Mouse (Mus musculus) MEL (cell line): ENCODE results near the gene Slc41a2. TPM values are rescaled to one million over a fixed set of nuclear protein-coding genes. Genes with fewer than 3 reads are reported as not detected.

Source experiments
- DNase-seq: peaks from one replicate; pipeline ENCODE4 v3.0.0; 2011; ENCODE audit warnings: low read depth, low spot score
- H3K27ac ChIP-seq: 2 replicates; pipeline ENCODE4 v1.5.1; 2012; ENCODE audit warnings: low read depth, mild to moderate bottlenecking, control low read depth, low read length, moderate library complexity; ENCODE audit not compliant: control insufficient read depth
- H3K27me3 ChIP-seq, 2 experiments: fragments of 150-350 bp in 1 of 2; sonication (generic) in 1 of 2; 2 replicates each; pipeline ENCODE4 v1.6.1; 2012; ENCODE audit warnings: low read length in 2 of 2, mild to moderate bottlenecking in 2 of 2, improper control_type of control experiment in 1 of 2, moderate library complexity in 1 of 2; ENCODE audit not compliant: insufficient read depth in 2 of 2, control insufficient read depth in 1 of 2
- H3K36me3 ChIP-seq, 2 experiments: 2 replicates each; pipeline ENCODE4 v1.6.1; 2012 to 2014; ENCODE audit warnings: low read length in 2 of 2, improper control_type of control experiment in 1 of 2, inconsistent platforms in 1 of 2, mild to moderate bottlenecking in 1 of 2; ENCODE audit not compliant: insufficient read depth in 2 of 2, control insufficient read depth in 1 of 2
- H3K4me1 ChIP-seq, 2 experiments: fragments of 150-350 bp in 1 of 2; sonication (generic) in 1 of 2; 2 replicates each; pipeline ENCODE4 v1.6.1; 2012; ENCODE audit warnings: low read length in 2 of 2, improper control_type of control experiment in 1 of 2, mild to moderate bottlenecking in 1 of 2; ENCODE audit not compliant: insufficient read depth in 2 of 2, control insufficient read depth in 1 of 2
- H3K4me3 ChIP-seq, 2 experiments: fragments of 150-350 bp in 1 of 2; sonication (generic) in 1 of 2; 2 replicates each; pipeline ENCODE4 v1.5.1; 2012; ENCODE audit warnings: low read depth in 2 of 2, low read length in 2 of 2, mild to moderate bottlenecking in 2 of 2, moderate library complexity in 2 of 2, control low read depth in 1 of 2, improper control_type of control experiment in 1 of 2; ENCODE audit not compliant: control insufficient read depth in 1 of 2, insufficient read depth in 1 of 2
- H3K79me2 ChIP-seq: 2 replicates; pipeline ENCODE4 v1.6.1; 2012; ENCODE audit warnings: mild to moderate bottlenecking, low read length, moderate library complexity; ENCODE audit not compliant: control insufficient read depth, poor library complexity, insufficient read depth
- H3K9ac ChIP-seq: 2 replicates; pipeline ENCODE4 v1.6.1; 2012; ENCODE audit warnings: low read depth, mild to moderate bottlenecking, control low read depth, low read length, moderate library complexity; ENCODE audit not compliant: control insufficient read depth, poor library complexity, severe bottlenecking
- H3K9me3 ChIP-seq: fragments of 150-350 bp; sonication (generic); replicated peaks from 2 replicates; pipeline ENCODE4 v1.6.1; 2012; ENCODE audit warnings: mild to moderate bottlenecking, low read length, improper control_type of control experiment, moderate library complexity; ENCODE audit not compliant: insufficient read depth
- BHLHE40 ChIP-seq: IDR thresholded peaks from 2 replicates; pipeline ENCODE4 v1.6.1; 2012; ENCODE audit warnings: low read depth, mild to moderate bottlenecking, inconsistent platforms, low read length, improper control_type of control experiment, borderline replicate concordance
- CHD1 ChIP-seq: IDR thresholded peaks from 2 replicates; pipeline ENCODE4 v1.6.1; 2012; ENCODE audit warnings: low read depth, mild to moderate bottlenecking, inconsistent platforms, low read length, improper control_type of control experiment
- CTCF ChIP-seq, 3 experiments: IDR thresholded peaks in 2 of 3; conservative IDR thresholded peaks in 1 of 3; 2 replicates each; pipeline ENCODE4 v1.5.1; 2011 to 2012; ENCODE audit warnings: low read length in 3 of 3, low read depth in 2 of 3, mild to moderate bottlenecking in 2 of 3, improper control_type of control experiment in 1 of 3, inconsistent platforms in 1 of 3, mixed read lengths in 1 of 3, moderate library complexity in 1 of 3; ENCODE audit not compliant: control insufficient read depth in 1 of 3, insufficient read depth in 1 of 3, poor library complexity in 1 of 3, severe bottlenecking in 1 of 3
- E2F4 ChIP-seq: IDR thresholded peaks from 2 replicates; pipeline ENCODE4 v1.6.1; 2011; ENCODE audit warnings: low read depth, low read length, improper control_type of control experiment, borderline replicate concordance
- EP300 ChIP-seq, 2 experiments: IDR thresholded peaks; 2 replicates each; pipeline ENCODE4 v1.6.1; 2011; ENCODE audit warnings: improper control_type of control experiment in 2 of 2, low read length in 2 of 2, low read depth in 1 of 2, mild to moderate bottlenecking in 1 of 2
- ETS1 ChIP-seq: IDR thresholded peaks from 2 replicates; pipeline ENCODE4 v1.6.1; 2012; ENCODE audit warnings: low read depth, mild to moderate bottlenecking, inconsistent platforms, low read length, improper control_type of control experiment, moderate library complexity
- GABPA ChIP-seq: IDR thresholded peaks from 2 replicates; pipeline ENCODE4 v1.6.1; 2012; ENCODE audit warnings: low read depth, mild to moderate bottlenecking, inconsistent platforms, low read length, improper control_type of control experiment, moderate library complexity
- HCFC1 ChIP-seq: IDR thresholded peaks from 2 replicates; pipeline ENCODE4 v1.6.1; 2012; ENCODE audit warnings: low read depth, mild to moderate bottlenecking, inconsistent platforms, low read length, improper control_type of control experiment, moderate library complexity
- JUND ChIP-seq: IDR thresholded peaks from 2 replicates; pipeline ENCODE4 v1.6.1; 2011; ENCODE audit warnings: low read depth, mild to moderate bottlenecking, improper control_type of control experiment, low read length
- KAT2A ChIP-seq: conservative IDR thresholded peaks from 2 replicates; pipeline ENCODE4 v1.6.1; 2012; ENCODE audit warnings: low read depth, low read length, improper control_type of control experiment, inconsistent platforms
- MAFK ChIP-seq: IDR thresholded peaks from 2 replicates; pipeline ENCODE4 v1.6.1; 2011; ENCODE audit warnings: low read depth, mild to moderate bottlenecking, low read length, improper control_type of control experiment, borderline replicate concordance
- MAX ChIP-seq: IDR thresholded peaks from 2 replicates; pipeline ENCODE4 v1.6.1; 2011; ENCODE audit warnings: low read length, improper control_type of control experiment
- MEF2A ChIP-seq: IDR thresholded peaks from 2 replicates; pipeline ENCODE4 v1.6.1; 2014; ENCODE audit warnings: low read depth, mild to moderate bottlenecking, inconsistent platforms, low read length, improper control_type of control experiment; ENCODE audit not compliant: poor library complexity, insufficient replicate concordance, severe bottlenecking; ENCODE audit errors: extremely low read depth
- MYB ChIP-seq: IDR thresholded peaks from 2 replicates; pipeline ENCODE4 v1.6.1; 2011; ENCODE audit warnings: mild to moderate bottlenecking, low read depth, low read length, improper control_type of control experiment
- NELFE ChIP-seq: IDR thresholded peaks from 2 replicates; pipeline ENCODE4 v1.6.1; 2011; ENCODE audit warnings: low read depth, low read length, improper control_type of control experiment
- NRF1 ChIP-seq: IDR thresholded peaks from 2 replicates; pipeline ENCODE4 v1.6.1; 2014; ENCODE audit warnings: low read depth, mild to moderate bottlenecking, inconsistent platforms, low read length, improper control_type of control experiment, moderate library complexity; ENCODE audit not compliant: poor library complexity, insufficient read depth, severe bottlenecking
- POLR2A ChIP-seq, 2 experiments: IDR thresholded peaks; 2 replicates each; pipeline ENCODE4 v1.6.1; 2011 to 2012; ENCODE audit warnings: low read length in 2 of 2, mild to moderate bottlenecking in 2 of 2, control low read depth in 1 of 2, improper control_type of control experiment in 1 of 2, low read depth in 1 of 2, moderate library complexity in 1 of 2; ENCODE audit not compliant: control insufficient read depth in 1 of 2, insufficient read depth in 1 of 2, poor library complexity in 1 of 2
- RAD21 ChIP-seq: IDR thresholded peaks from 2 replicates; pipeline ENCODE4 v1.6.1; 2011; ENCODE audit warnings: mild to moderate bottlenecking, low read depth, low read length, improper control_type of control experiment
- RCOR1 ChIP-seq: IDR thresholded peaks from 2 replicates; pipeline ENCODE4 v1.6.1; 2012; ENCODE audit warnings: low read depth, mild to moderate bottlenecking, inconsistent platforms, low read length, improper control_type of control experiment
- TAL1 ChIP-seq: IDR thresholded peaks from 2 replicates; pipeline ENCODE4 v1.6.1; 2012; ENCODE audit warnings: mild to moderate bottlenecking, inconsistent platforms, low read length, moderate library complexity, mixed read lengths
- TBP ChIP-seq: IDR thresholded peaks from 2 replicates; pipeline ENCODE4 v1.8.0; 2011; ENCODE audit warnings: low read depth, low read length, improper control_type of control experiment
- TCF12 ChIP-seq: IDR thresholded peaks from 2 replicates; pipeline ENCODE4 v1.6.1; 2014; ENCODE audit warnings: low read depth, mild to moderate bottlenecking, inconsistent platforms, low read length, improper control_type of control experiment, moderate library complexity
- UBTF ChIP-seq: IDR thresholded peaks from 2 replicates; pipeline ENCODE4 v1.6.1; 2012; ENCODE audit warnings: low read depth, mild to moderate bottlenecking, inconsistent platforms, low read length, improper control_type of control experiment, moderate library complexity, borderline replicate concordance; ENCODE audit not compliant: insufficient read depth
- USF2 ChIP-seq, 2 experiments: IDR thresholded peaks; 2 replicates each; pipeline ENCODE4 v1.6.1; 2011 to 2012; ENCODE audit warnings: improper control_type of control experiment in 2 of 2, low read length in 2 of 2, borderline replicate concordance in 1 of 2, inconsistent platforms in 1 of 2, low read depth in 1 of 2, mild to moderate bottlenecking in 1 of 2; ENCODE audit not compliant: insufficient read depth in 1 of 2
- ZC3H11A ChIP-seq: IDR thresholded peaks from 2 replicates; pipeline ENCODE4 v1.6.1; 2012; ENCODE audit warnings: low read depth, mild to moderate bottlenecking, inconsistent platforms, low read length, improper control_type of control experiment
- ZKSCAN1 ChIP-seq: IDR thresholded peaks from 2 replicates; pipeline ENCODE4 v1.6.1; 2012; ENCODE audit warnings: low read depth, mild to moderate bottlenecking, inconsistent platforms, low read length, improper control_type of control experiment, moderate library complexity
- ZNF384 ChIP-seq: IDR thresholded peaks from 2 replicates; pipeline ENCODE4 v1.6.1; 2012; ENCODE audit warnings: low read depth, mild to moderate bottlenecking, inconsistent platforms, low read length, improper control_type of control experiment
- polyA plus RNA-seq, 2 experiments: library from polyadenylated mRNA; stranded (reverse) in 1 of 2; unstranded in 1 of 2; fragments of >175 nt in 1 of 2; fragments of >200 nt in 1 of 2; gene quantifications; 2 replicates each; pipeline versions ENCODE4 v1.2.1 to v1.2.4; 2012; ENCODE audit warnings: low replicate concordance in 2 of 2, low read depth in 1 of 2; ENCODE audit not compliant: insufficient read length in 2 of 2, insufficient read depth in 1 of 2, missing spikeins in 1 of 2
- total RNA-seq: library from RNA; depleted of rRNA; stranded (reverse); fragments of 300-350 nt; gene quantifications from 2 replicates; pipeline ENCODE4 v1.2.3, GENCODE M21; 2012

The Slc41a2 gene
- total and polyA plus RNA-seq, 3 experiments: not detected

DNA sequence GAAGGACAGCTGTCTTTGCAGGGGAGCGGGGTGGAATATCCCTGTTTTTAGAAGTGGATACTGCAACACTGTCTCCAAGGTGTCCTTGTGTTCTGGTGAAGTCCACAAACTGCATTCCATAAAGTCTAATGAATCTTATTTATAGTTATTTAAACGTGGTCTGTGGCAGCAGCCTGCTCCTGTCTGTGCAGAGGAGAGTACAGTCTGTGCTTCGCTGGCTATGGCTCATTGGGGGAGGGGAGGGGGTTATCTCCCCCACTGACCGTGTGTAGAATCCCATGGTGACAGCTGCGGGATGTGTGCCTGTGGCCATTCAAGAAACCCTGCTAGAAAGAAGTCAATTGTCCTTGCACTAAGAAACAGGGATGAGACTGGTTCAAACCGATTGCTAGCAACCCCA, 145.7 kb downstream of the Slc41a2 start:
- H3K4me3 ChIP-seq: no peak overlapping the region
- no peak for DNase-seq
- H3K9me3 ChIP-seq: no peaks in the 10 kb centered on the region
- H3K27ac ChIP-seq: no peak overlapping the region
- H3K27me3 ChIP-seq: no peaks in the 10 kb centered on the region
- H3K4me1 ChIP-seq: peaks cover 5 to 16% of the 10 kb centered on the region in 2 experiments
- no peak for TF ChIP-seq ETS1
- no peak for TF ChIP-seq RCOR1
- TF ChIP-seq RAD21: no peak
- no peak for TF ChIP-seq ZNF384
- no peak for TF ChIP-seq NRF1
- TF ChIP-seq TAL1: no peak
- no peak for TF ChIP-seq UBTF
- no peak for TF ChIP-seq EP300 (IDR thresholded peaks at IDR 0.05; ENCODE audit: low read depth in 1 of 2, low read length in 2 of 2)
- TF ChIP-seq NELFE: no peak
- no peak for TF ChIP-seq TBP
- TF ChIP-seq KAT2A: no peak
- TF ChIP-seq TCF12: no peak
- TF ChIP-seq POLR2A (IDR thresholded peaks at IDR 0.05; ENCODE audit: control insufficient read depth in 1 of 2, insufficient read depth in 1 of 2, low read depth in 1 of 2, low read length in 2 of 2, poor library complexity in 1 of 2): no peak
- no peak for TF ChIP-seq JUND
- no peak for TF ChIP-seq HCFC1
- TF ChIP-seq CTCF (IDR thresholded peaks at IDR 0.05 in 2 of 3, conservative IDR thresholded peaks at IDR 0.05 in 1 of 3; ENCODE audit: control insufficient read depth in 1 of 3, insufficient read depth in 1 of 3, low read depth in 2 of 3, low read length in 3 of 3, poor library complexity in 1 of 3, severe bottlenecking in 1 of 3): no peak
- TF ChIP-seq GABPA: no peak
- H3K36me3 ChIP-seq: peaks cover 0 to 7% of the 10 kb centered on the region in 2 experiments; a peak in 2 of 4 replicates
- H3K79me2 ChIP-seq: no peaks in the 10 kb centered on the region
- H3K9ac ChIP-seq: no peak overlapping the region

DNA sequence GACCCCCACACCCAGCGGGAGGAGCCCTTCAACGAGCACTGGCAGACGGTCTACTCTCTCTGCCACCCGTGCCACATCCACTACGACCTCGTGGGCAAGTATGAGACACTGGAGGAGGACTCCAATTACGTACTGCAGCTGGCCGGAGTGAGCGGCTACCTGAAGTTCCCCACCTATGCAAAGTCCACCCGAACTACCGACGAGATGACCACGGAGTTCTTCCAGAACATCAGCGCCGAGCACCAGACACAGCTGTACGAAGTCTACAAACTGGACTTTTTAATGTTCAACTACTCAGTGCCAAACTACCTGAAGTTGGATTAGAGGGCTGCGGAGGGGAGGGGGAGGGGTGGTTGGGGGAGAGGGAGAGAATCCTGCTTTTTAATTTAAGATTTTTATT, 146.2 kb downstream of the Slc41a2 start:
- Histone ChIP-seq H3K9me3 (no peaks in the 10 kb centered on the region), H3K9ac (no peak overlapping the region), H3K27me3 (no peaks in the 10 kb centered on the region), H3K27ac (no peak overlapping the region), H3K4me3 (no peak overlapping the region), H3K36me3 (peaks cover 0 to 12% of the 10 kb centered on the region in 2 experiments; a peak in 2 of 4 replicates), H3K79me2 (no peaks in the 10 kb centered on the region)
- no peak for DNase-seq
- TF ChIP-seq TAL1 (no peak), BHLHE40 (no peak), USF2 (IDR thresholded peaks at IDR 0.05; ENCODE audit: borderline replicate concordance in 1 of 2, insufficient read depth in 1 of 2, low read depth in 1 of 2, low read length in 2 of 2) (no peak), ZNF384 (no peak), EP300 (IDR thresholded peaks at IDR 0.05; ENCODE audit: low read depth in 1 of 2, low read length in 2 of 2) (no peak), MAFK (no peak), ZC3H11A (no peak), MAX (no peak), TBP (no peak), NRF1 (no peak), E2F4 (no peak), MEF2A (no peak), UBTF (no peak), RCOR1 (no peak), MYB (no peak), TCF12 (no peak), ZKSCAN1 (no peak), CHD1 (no peak), RAD21 (no peak)
- TF ChIP-seq, all 39 proteins: peak for 0
- H3K4me1 ChIP-seq: peaks cover 10 to 21% of the 10 kb centered on the region in 2 experiments
